Mouse (Mus musculus): ENCODE measurements around the gene Wdr46.

Wdr46 gene

DNA sequence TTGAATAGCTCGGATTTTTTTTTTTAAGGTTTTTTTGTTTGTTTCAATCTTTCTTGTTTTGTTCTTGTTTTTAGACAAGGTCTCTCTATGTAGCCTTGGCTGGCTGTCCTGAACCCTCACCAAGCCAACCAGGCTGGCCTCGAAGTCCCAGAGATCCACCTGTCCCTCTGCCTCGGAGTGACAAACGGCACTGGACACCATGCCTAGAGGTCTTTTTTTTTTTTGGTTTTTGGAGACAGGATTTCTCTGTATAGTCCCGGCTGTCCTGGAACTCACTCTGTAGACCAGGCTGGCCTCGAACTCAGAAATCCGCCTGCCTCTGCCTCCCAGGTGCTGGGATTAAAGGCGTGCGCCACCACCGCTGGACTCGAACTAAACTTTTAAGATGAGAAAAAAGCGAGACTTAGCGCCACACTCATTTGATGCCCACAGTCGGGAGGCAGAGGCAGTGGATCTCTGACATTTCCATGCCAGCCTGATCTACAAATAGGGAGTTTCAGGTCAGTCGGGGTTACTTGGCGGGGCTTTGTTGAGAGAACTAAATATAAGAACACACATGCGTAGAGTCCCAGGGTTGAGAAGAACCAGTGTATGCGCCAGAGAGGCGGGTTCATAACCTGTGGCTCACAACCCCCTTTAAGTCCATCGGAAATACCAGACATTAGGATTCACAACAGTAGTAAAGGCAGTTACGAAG lies 12.1 kb upstream of the Wdr46 start:
- DNase-seq (ENCODE audit: low read depth, low spot score): no peak

DNA sequence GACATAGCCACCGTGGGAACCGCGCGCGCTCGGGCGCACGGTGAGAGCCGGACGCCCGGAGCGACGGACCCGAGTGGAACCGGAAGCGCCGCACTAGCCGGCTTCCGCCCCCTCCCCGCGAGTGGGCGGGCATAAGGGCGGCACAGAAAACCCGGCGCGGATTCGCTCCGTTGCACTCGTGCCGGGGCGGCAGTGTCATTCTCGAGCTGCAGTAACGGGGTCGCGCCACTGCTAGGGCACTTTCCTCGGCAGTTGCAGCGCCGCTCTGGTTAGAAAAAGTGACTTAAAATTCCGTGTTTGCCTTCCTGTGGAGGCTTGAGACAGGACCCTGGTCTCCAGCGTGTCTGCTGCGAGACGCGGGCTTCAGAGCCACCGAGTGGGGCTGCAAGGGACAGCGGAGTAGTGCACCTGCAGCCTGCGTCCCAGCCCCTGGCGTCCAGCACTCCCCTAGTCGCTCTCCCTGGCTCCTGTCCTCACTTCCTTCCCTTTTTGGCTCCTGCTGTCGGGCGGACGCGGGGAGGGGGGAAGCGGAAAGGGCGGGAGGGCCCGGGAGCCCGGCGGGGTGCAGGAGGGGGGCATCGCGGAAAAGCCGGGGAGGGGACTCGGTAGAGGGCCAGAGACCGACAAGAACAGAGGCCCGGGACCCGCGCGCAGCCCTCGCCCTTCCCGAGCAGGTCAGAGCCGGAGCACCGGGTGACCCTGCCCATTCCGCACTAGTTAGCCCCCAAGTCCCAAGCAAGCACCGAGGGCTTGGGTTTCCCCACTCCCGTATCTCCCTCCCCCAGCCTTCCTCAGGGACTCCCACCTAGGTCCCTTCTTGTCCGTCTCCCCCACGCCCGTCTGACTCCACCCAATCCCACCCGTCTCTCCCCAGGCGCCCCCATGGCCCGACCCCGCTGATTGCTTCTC lies 10.8 kb upstream of the Wdr46 start, which contains the start of gene Rgl2:
Gene Rgl2, plus strand, starts transcription at position 173 of the 909 bp plus-strand sequence.
- DNase-seq (ENCODE audit: low read depth, low spot score): peak; percentile 94

DNA sequence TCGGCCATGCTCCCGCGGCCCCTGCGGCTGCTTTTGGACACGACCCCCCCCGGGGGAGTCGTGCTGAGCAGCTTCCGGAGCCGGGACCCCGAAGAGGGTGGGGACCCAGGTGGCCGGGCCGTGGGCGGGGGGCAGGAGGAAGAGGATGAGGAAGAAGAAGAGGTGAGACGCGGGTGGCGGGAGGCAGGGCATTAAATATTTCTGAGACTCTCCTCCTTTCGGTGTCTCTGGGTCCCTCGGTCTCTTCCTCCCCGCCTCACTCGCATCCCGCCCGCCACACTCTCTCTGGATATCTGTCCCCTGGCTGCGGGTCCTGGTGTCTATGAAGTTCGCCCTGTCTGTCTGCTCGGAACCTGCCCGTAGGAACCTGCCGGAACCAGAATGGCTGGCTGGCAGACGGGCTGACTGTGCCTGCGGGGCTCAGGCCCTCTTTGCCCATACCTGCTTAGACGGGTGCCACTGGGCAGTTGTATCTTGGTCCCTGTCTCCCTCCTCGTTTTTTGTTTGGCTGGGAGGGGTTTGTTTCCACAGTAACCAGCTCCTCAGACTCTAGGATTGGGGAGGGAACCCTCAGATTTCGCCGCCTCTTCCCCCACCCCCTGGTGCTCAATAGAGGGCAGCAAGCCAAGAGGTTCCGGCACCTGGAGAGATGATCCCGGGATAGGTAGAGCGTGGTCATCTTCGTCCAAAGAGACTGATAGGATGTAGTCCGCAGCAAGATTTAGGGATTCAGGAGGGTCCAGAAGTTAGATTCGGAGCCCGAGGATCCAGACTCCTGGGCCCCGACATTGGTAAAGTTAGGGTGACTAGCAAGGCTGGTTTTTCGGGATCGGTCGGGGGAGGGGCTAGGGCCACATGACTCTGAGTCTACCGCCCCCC lies 9.9 kb upstream of the Wdr46 start:
- peak; percentile 83 for DNase-seq (ENCODE audit: low read depth, low spot score)

DNA sequence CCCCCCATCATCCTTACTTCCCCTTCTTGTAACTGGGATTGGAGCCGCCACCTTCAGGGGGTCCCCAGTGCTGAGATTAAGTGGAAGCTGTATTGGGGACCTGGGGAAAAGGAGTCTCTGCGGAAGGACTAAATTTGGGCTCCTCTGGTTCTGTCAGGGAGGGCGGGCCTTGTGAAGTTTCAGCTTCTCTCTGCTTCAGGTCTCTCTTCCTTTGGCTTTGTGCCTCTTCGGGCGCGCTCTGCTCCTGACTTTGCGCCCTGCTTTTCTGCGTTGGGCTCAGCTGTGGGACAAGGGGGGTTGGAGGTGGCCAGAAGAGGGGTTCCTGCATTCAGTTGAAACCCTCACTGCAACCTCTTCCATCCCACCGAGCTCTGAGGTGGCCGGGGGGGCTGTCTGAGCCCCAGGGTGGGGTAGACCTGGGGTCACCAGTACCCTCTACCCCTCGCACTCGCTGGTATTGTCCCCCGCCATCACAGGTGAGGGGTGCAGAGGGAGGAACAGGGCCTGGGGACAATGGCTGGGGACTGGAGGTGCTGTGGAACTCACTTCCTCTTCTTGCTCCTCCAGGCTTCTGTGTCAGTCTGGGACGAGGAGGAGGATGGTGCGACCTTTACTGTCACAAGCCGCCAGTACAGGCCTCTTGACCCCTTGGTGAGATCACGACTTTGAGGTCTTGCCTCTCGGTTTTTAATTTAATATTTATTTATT lies 9.1 kb upstream of the Wdr46 start:
- DNase-seq (ENCODE audit: low read depth, low spot score): peak; percentile 70

DNA sequence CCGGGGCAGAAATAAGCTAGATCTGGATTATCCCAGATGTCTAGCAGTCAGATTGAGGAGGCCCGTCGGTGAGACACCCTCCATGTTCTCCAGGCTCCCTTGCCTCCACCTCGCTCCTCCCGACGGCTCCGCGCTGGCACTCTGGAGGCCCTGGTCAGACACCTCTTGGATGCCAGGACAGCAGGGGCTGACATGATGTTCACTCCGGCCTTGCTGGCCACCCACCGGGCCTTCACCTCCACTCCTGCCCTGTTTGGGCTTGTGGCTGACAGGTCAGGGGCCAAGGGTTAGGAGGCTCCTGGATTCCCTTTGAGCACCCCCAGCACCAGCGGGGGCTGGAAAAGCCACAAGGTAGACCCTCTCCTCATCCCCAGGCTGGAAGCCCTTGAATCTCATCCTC lies 8.5 kb upstream of the Wdr46 start:
- no peak for DNase-seq (ENCODE audit: low read depth, low spot score)

GRCm38 (mm10) chr17:33932448-33932847 lies 8.0 kb upstream of the Wdr46 start:
- no peak for DNase-seq (ENCODE audit: low read depth, low spot score)

- no peak for DNase-seq (ENCODE audit: low read depth, low spot score)
Measured at GRCm38 (mm10) chr17:33932970-33933369, 7.5 kb upstream of the Wdr46 start.

- no peak for DNase-seq (ENCODE audit: low read depth, low spot score)
Measured at GRCm38 (mm10) chr17:33935422-33936055, 4.9 kb upstream of the Wdr46 start.

DNA sequence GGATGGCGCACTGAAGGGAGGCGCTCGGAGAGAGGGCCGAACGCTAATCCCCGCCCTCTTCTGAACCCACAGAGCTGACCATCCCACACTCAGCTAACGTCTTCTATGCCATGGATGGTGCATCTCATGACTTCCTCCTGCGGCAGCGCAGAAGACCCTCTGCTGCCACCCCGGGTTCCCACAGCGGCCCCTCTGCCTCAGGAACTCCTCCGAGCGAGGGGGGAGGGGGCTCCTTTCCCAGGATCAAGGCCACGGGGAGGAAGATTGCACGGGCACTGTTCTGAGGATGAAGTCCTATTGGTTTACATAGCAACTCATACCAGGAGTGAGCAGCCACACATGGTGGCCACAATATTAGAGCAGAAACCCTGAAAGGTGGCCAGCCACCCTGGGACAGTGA lies 3.5 kb upstream of the Wdr46 start:
- DNase-seq (ENCODE audit: low read depth, low spot score): no peak

DNA sequence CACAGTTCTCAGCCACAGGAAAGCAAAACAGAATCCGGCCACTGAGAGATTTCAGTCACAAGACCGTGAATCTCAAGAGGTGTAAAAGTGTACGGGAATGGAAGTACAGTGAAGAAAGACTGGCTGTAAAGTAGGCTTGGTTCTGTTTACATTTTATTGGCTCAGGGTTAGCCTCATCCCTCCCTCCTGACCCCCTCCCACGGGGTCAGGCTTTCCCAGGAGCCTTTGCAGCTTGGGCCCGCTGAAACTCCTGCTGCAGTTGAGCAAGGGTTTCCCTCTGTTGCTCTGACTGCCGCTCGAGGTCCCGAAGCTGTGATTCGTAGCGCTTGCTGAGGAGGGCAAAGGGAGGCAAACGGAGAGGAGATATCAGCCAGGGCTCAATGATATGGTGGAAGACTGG lies 1.7 kb upstream of the Wdr46 start:
- DNase-seq (ENCODE audit: low read depth, low spot score): no peak

GRCm38 (mm10) chr17:33940981-33941380 lies 521 bp downstream of the Wdr46 start:
- no peak for DNase-seq (ENCODE audit: low read depth, low spot score)

DNA sequence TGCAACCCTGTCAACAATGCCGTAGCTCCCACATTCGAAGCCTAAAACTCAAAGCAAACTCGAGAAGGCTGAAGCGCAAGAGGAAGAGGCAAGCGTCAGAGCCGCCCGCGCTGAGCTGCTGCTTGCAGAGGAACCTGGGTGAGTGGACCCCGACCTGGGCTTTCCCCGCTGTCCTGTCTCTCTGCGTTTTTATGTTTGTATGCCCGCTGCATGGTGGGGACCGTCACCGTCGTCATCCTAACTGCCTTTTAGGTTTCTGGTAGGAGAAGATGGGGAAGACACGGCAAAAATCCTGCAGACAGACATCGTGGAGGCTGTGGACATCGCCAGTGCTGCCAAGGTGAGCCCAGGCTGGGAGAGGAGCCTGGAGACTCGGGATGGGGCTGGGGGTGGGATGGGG lies 921 bp downstream of the Wdr46 start:
- no peak for DNase-seq (ENCODE audit: low read depth, low spot score)

- DNase-seq (ENCODE audit: low read depth, low spot score): no peak
Measured at GRCm38 (mm10) chr17:33943454-33943853, 3.0 kb downstream of the Wdr46 start.

- DNase-seq (ENCODE audit: low read depth, low spot score): peak; percentile 87
Measured at GRCm38 (mm10) chr17:33947430-33948089, 7.1 kb downstream of the Wdr46 start.

GRCm38 (mm10) chr17:33948090-33948904 lies 7.8 kb downstream of the Wdr46 start:
- DNase-seq (ENCODE audit: low read depth, low spot score): no peak

DNA sequence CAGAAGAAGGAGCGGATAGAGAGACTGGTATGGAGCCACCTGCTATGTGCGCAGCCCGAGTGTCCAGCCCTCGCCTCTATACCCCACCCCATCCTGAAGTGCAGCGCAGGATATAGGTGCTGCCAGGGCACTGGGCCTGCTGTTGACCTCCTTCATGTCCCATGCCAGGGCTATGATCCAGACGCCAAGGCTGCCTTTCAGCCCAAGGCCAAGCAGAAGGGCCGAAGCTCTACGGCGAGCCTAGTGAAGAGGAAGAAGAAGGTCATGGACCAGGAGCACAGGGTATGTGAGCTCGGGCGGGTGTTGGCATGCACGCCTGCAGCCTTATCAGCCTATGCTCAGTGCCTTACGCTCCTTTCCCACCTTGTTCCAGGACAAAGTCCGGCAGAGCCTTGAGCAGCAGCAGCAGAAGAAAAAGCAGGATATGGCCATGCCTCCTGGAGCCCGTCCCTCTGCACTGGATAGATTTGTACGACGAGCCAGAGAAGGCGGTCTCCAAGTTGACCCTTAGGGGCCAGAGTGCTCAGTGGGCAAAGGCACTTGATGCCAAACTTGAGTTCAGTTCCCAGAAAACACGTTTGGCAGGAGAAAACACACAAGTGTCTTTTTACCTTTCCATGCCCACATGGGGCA lies 8.6 kb downstream of the Wdr46 start:
- DNase-seq (ENCODE audit: low read depth, low spot score): no peak

- no peak for DNase-seq (ENCODE audit: low read depth, low spot score)
Measured at GRCm38 (mm10) chr17:33950131-33950625, 9.7 kb downstream of the Wdr46 start.
